Mouse (Mus musculus) gastrocnemius, postnatal 4 days (tissue): ENCODE results near the gene Eif2b3. TPM values are rescaled to one million over a fixed set of nuclear protein-coding genes. Genes with fewer than 3 reads are reported as not detected.

ENCODE experiments used
- DNase-seq, 2 experiments: peaks; one replicate each; pipeline ENCODE4 v3.0.0; 2021 to 2022; ENCODE audit warnings: low spot score in 2 of 2, mixed read lengths in 2 of 2
- long read RNA-seq, 2 experiments: library from polyadenylated mRNA; stranded (forward); transcript quantifications; one replicate each; pipeline ENCODE4 v2.0.0; 2021
- total RNA-seq, 2 experiments: library from RNA; stranded (reverse); gene quantifications; 2 replicates each; pipeline ENCODE4 v1.2.3; 2021

Gene Eif2b3
- 10 to 100 TPM; 25.1 to 28.3 TPM for total RNA-seq
- long read RNA-seq, experiment 1, transcript Eif2b3-203 (12 exons, 1,555 nt) = major isoform, 56 of 65 reads
- long read RNA-seq, experiment 1, partial matches to known transcripts = 0 of 65 reads
- long read RNA-seq, experiment 1, other reads (novel, unspliced or antisense) = 9 of 65 reads
- long read RNA-seq, experiment 2, transcript Eif2b3-203 (12 exons, 1,555 nt) = major isoform, 39 of 41 reads
- long read RNA-seq, experiment 2, partial matches to known transcripts = 2 of 41 reads
- long read RNA-seq, experiment 2, other reads (novel, unspliced or antisense) = 0 of 41 reads

DNA sequence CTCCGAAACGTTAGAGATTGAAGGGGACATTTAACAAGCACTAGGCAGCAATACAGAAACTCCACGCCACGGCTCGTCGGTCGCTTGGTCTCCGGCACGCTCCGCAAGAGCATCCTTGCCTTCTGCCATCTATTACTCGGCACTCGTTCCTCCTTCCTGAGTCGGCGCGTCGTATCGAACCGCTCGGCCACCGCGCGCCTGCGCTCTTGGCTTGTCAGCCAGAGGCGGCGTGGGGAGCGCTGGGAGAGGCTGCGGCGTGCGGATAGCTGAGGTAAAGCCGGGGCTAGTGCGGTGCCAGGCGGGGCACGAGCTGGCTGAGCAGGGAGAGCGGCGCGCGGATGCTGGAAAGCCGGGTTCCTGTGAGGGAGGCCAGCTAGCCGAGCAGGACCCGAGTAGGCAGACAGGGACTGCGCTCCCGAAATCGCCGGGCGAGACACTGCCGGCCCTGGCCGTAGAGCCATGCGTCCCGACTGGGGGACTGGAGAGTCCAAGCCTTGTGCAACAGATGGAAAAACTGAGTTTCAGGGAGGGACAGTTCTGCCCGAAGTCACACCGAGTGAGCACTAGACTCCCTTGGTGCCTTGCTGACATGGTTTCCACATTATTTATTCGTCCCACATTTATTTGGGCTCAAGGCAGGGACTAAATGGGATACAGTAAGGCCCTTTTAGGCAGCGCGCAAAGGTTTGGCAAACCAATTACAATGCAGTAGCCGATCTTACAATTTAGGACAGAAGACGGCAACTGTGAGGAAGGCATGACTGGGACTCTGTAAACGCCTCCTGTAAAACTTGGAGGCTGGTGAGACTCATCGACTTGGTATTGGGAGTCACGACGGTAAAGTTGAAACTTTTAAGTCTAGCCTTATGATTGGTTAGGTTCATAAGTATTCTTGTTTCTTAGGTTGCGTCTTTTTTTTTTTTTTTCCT lies at the start of gene Eif2b3:
Eif2b3 (plus strand) TSS at position 197 of the 929 bp plus-strand sequence.
- peak; percentile 75 to 90 for DNase-seq

GRCm38 (mm10) chr4:116976503-116976902 lies 42.7 kb upstream of the Eif2b3 start:
- DNase-seq = no peak

DNA sequence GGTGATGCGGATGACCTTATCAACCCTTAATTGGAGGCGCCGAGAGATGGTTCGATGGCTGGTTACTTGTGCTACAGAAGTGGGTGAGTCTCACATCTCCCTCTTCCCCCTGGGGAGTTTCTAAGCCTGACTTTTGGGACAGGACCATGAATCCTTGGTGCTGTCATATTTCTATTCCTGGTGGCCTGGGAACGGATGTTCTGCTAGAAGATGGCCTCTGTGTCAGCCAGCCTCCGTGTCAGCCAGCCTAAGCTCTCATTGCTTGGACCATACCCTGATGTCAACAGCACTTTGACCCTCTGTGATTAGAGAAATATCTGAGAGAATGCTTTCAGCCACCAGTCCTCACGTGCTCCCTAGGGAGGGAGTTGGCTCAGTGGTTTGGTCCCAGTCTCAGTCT lies 33.5 kb upstream of the Eif2b3 start:
- no peak for DNase-seq

- DNase-seq = peak in 1 of 2 experiments; percentile 65
These were observed 32.6 kb upstream of the Eif2b3 start for GRCm38 (mm10) chr4:116986400-116987121.

- no peak for DNase-seq
These were observed 32.1 kb upstream of the Eif2b3 start for GRCm38 (mm10) chr4:116987122-116987456.

- no peak for DNase-seq
These were observed 29.5 kb upstream of the Eif2b3 start for GRCm38 (mm10) chr4:116989731-116990130.

GRCm38 (mm10) chr4:116991366-116991765 lies 27.8 kb upstream of the Eif2b3 start:
- DNase-seq = peak; percentile 45 to 77

- DNase-seq = peak; percentile 82 to 93
These were observed 25.3 kb upstream of the Eif2b3 start, which contains the start of gene Urod for GRCm38 (mm10) chr4:116993672-116994621. Urod (minus strand) TSS chr4:116994413.

DNA sequence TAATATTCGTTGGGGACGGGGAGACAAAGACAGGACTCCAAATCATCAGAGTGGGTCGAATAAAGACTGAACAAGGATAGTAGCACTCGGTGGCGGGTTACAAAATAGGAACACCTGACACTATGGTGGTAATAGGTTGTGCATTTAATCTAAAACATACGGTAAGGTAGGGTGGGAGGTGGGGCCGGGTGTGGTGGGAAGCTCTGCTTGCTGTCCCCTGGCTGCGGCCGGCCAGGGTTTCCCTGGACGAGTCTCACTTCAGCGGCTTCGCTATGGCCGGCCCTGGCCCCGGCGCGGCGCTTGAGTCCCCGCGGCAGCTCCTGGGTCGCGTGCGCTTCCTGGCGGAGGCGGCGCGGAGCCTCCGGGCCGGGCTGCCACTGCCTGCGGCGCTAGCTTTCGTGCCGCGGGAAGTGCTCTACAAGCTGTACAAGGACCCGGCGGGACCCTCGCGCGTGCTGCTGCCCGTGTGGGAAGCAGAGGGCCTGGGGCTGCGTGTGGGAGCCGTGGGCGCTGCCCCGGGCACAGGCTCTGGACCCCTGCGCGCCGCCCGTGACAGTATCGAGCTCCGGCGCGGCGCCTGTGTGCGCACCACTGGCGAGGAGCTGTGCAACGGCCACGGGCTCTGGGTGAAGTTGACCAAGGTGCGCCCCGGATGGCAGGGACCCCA lies 23.9 kb upstream of the Eif2b3 start, which contains the start of gene Hectd3:
Hectd3 (plus strand) TSS at position 187 of the 667 bp plus-strand sequence.
- DNase-seq = peak; percentile 35 to 61

DNA sequence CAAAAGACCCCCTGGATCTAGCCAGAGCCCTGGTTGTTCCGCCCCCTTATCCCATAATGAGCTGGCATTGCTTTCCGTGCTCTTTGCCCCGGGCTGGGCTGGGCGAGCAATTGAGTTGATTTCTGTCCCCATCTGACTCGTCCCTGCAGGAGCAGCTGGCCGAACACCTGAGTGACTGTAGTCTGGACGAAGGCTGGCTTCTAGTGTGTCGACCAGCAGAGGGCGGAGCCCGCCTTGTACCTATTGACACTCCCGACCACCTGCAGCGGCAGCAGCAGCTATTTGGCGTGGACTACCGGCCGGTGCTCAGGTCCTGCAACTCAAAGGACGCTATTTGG lies 23.4 kb upstream of the Eif2b3 start:
- DNase-seq = no peak

- DNase-seq = no peak
These were observed 19.6 kb upstream of the Eif2b3 start for GRCm38 (mm10) chr4:116999513-117000154.

- no peak for DNase-seq
These were observed 17.2 kb upstream of the Eif2b3 start for GRCm38 (mm10) chr4:117001957-117002356.

GRCm38 (mm10) chr4:117002543-117003521 lies 16.4 kb upstream of the Eif2b3 start:
- peak; percentile 44 to 61 for DNase-seq

DNA sequence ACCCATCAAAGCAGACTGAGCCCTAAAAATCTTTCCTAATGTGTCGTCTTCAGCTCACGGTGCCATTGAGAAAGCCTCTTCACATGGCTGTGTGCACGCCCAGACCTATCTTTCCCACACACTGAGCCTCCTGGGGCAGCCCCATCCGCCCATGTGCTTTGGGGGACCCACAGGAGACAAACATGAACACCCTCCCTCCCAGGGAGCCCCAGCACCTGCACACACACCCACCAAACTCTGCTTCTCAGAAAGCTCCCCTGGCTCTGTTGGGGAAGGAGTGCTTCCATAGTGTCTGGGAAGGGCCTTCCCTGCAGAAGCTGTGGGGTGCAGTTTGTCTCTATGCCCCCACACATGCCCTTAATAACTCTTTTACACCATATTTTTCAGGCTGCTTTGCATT lies 14.6 kb upstream of the Eif2b3 start:
- DNase-seq = no peak

DNA sequence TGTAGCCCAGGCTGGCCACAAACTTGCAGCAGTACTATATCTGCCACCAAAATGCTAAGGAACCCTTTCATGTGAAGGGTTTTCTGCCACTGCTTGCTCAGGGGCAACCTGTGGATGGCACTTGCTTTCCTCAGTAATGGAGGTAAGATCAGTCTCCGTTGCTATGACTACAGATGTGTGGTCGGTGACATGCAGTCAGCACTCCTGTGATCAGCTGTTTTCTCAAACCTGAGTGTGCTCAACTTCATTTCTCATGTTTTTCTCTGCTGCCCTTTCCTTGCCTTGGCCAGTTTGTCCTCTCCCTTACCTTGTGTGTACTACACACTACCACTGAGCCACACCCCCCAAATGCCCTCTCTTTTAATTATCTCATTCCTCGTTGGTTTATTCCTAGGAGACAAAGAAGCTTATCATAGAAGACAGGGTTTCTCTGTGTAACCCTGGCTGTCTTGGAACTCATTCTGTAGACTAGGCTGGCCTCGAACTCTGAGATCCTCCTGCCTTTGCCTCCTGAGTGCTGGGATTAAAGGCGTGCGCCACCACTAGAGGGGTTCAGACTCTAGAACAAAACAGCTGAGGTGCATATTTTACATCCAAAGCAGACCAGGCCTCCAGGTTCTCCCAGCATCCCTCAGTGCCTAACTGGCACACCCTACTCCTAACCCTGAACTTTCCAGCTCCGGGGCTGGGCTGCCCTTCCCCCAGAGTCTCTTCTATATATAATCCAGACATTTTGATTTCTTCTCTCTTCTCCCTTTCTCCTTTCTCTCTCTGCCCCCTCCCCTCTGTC lies 13.4 kb upstream of the Eif2b3 start:
- DNase-seq = no peak

DNA sequence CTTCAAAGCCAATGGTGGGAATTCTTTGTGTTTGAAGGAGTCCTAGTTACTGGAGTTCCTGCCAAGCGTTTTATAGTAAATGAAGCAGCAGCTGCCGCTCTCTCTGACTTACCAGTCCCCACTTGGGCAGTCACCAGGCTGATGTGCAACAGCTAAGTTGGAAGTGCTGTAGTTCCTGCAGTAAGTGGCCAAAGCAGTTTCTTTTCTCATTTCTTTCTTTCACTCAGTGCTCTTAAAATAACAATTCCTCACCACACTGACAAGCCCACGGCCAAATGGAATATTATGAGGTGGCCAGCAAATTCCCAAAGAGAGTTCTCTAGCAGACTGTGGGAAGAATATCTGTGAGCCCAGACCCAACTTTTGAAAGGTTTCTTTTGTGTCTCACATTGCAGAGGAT lies 12.1 kb upstream of the Eif2b3 start:
- DNase-seq = no peak

DNA sequence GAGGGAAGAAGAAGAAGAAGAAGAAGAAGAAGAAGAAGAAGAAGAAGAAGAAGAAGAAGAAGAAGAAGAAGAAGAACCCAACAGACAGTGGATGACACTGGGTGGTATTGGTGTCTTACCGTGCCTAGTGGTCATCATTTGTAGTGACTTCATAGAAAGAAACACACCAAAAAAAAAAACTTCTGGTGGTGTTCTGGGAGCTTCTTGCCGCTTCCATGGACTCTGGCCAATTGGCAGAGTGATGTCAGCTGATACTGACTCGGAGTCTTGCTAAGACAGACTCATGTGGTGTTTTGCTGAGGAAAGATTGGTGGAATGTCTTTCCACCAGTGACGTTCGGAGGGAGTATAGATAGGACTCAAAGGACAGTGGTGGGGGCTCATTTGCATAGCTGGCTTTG lies 9.0 kb upstream of the Eif2b3 start:
- DNase-seq = no peak
